Mouse (Mus musculus) forebrain, postnatal 0 days (tissue): ENCODE measurements around the gene Hspa4. TPM values are rescaled to one million over a fixed set of nuclear protein-coding genes. Genes with fewer than 3 reads are reported as not detected.

ENCODE experiments used
- ATAC-seq: fragments of 200-750 bp; cut with Nextera tagmentation; 2 replicates; pipeline ENCODE4 v1.8.0; 2017; ENCODE audit warnings: mild to moderate bottlenecking, moderate library complexity
- DNase-seq: peaks from one replicate; pipeline ENCODE4 v3.0.0-alpha.2; 2015
- H3K27ac ChIP-seq: fragments of 300-500 bp; sonication (generic); 2 replicates; pipeline ENCODE4 v1.5.1; 2014; ENCODE audit warnings: low read depth, mild to moderate bottlenecking, antibody characterized with exemption, low read length, moderate library complexity, mixed read lengths
- H3K27me3 ChIP-seq: fragments of 300-500 bp; sonication (generic); 2 replicates; pipeline ENCODE4 v1.6.1; 2014; ENCODE audit warnings: mild to moderate bottlenecking, low read length, mixed read lengths; ENCODE audit not compliant: insufficient read depth
- H3K36me3 ChIP-seq: fragments of 300-500 bp; sonication (generic); 2 replicates; pipeline ENCODE4 v1.6.1; 2014; ENCODE audit warnings: mild to moderate bottlenecking, moderate library complexity; ENCODE audit not compliant: insufficient read depth
- H3K4me1 ChIP-seq: fragments of 300-500 bp; sonication (generic); 2 replicates; pipeline ENCODE4 v1.6.1; 2014; ENCODE audit warnings: antibody characterized with exemption; ENCODE audit not compliant: insufficient read depth
- H3K4me2 ChIP-seq: fragments of 300-500 bp; sonication (generic); 2 replicates; pipeline ENCODE4 v1.6.1; 2014; ENCODE audit warnings: low read depth, mild to moderate bottlenecking, moderate library complexity
- H3K4me3 ChIP-seq: fragments of 300-500 bp; sonication (generic); 2 replicates; pipeline ENCODE4 v1.5.1; 2014; ENCODE audit warnings: low read depth, low read length, mixed read lengths
- H3K9ac ChIP-seq: fragments of 300-500 bp; sonication (generic); 2 replicates; pipeline ENCODE4 v1.6.1; 2014; ENCODE audit warnings: mild to moderate bottlenecking
- H3K9me3 ChIP-seq: fragments of 300-500 bp; sonication (generic); 2 replicates; pipeline ENCODE4 v1.6.1; 2016; ENCODE audit warnings: low read length
- CTCF ChIP-seq: sonication (generic); IDR thresholded peaks from 2 replicates; pipeline ENCODE4 v1.5.1; 2016; ENCODE audit warnings: antibody characterized with exemption, control low read depth, low read depth
- whole genome bisulfite sequencing: fragments of 180-500 bp; shearing (Covaris S2); extraction: QIAGEN DNeasy Blood & Tissue Kit; methylation state at CpG from one replicate; pipeline ENCODE4 v1.1.7; 2014; 5-methylcytosine and 5-hydroxymethylcytosine counted together
- polyA plus RNA-seq: library from polyadenylated mRNA; unstranded; fragments of >200 nt; fragmentation: Nextera tagmentation; extraction: Ambion mirVana; gene quantifications from 2 replicates; pipeline ENCODE4 v1.2.1, GENCODE M21; 2015
- total RNA-seq: library from RNA; depleted of rRNA; stranded (reverse); fragments of >200 nt; gene quantifications from 2 replicates; pipeline ENCODE4 v1.2.3, GENCODE M21; 2014

Hspa4 gene
- total and polyA plus RNA-seq, 2 experiments from 2014 or later: 46.9 to 138 TPM

- Histone ChIP-seq H3K27ac (no peak overlapping the region), H3K4me3 (no peak overlapping the region), H3K9me3 (no peaks in the 10 kb centered on the region), H3K4me2 (no peak overlapping the region), H3K27me3 (no peaks in the 10 kb centered on the region), H3K4me1 (no peaks in the 10 kb centered on the region), H3K36me3 (no peaks in the 10 kb centered on the region), H3K9ac (no peak overlapping the region)
- no peak for TF ChIP-seq CTCF
- peak; percentile 73 for ATAC-seq
- WGBS: 61% methylated on average over 12 of the region's 12 CpGs
- no peak for DNase-seq
These were observed 47.8 kb downstream of the Hspa4 start for GRCm38 (mm10) chr11:53252186-53253119.

GRCm38 (mm10) chr11:53250796-53251195, 49.5 kb downstream of the Hspa4 start:
- H3K4me1 ChIP-seq: no peaks in the 10 kb centered on the region
- H3K27ac ChIP-seq: no peak overlapping the region
- no peaks in the 10 kb centered on the region for H3K36me3 ChIP-seq
- no peak for TF ChIP-seq CTCF
- no peaks in the 10 kb centered on the region for H3K9me3 ChIP-seq
- no peak overlapping the region for H3K9ac ChIP-seq
- ATAC-seq (no peak), DNase-seq (no peak)
- no peaks in the 10 kb centered on the region for H3K27me3 ChIP-seq
- H3K4me2 ChIP-seq: no peak overlapping the region
- WGBS: 84% methylated on average over 14 of the region's 14 CpGs
- no peak overlapping the region for H3K4me3 ChIP-seq

GRCm38 (mm10) chr11:53249686-53250085, 50.6 kb downstream of the Hspa4 start:
- no peaks in the 10 kb centered on the region for H3K36me3 ChIP-seq
- no peaks in the 10 kb centered on the region for H3K9me3 ChIP-seq
- H3K27ac ChIP-seq: no peak overlapping the region
- H3K4me3 ChIP-seq: no peak overlapping the region
- no peak for TF ChIP-seq CTCF
- peak; percentile 38 for ATAC-seq
- no peak overlapping the region for H3K4me2 ChIP-seq
- no peak for DNase-seq
- H3K4me1 ChIP-seq: no peaks in the 10 kb centered on the region
- no peaks in the 10 kb centered on the region for H3K27me3 ChIP-seq
- WGBS: 52% methylated on average over 5 of the region's 5 CpGs
- H3K9ac ChIP-seq: no peak overlapping the region

- no peak for TF ChIP-seq CTCF
- Histone ChIP-seq H3K36me3 (no peaks in the 10 kb centered on the region), H3K4me1 (no peaks in the 10 kb centered on the region), H3K9ac (no peak overlapping the region), H3K27me3 (no peaks in the 10 kb centered on the region), H3K4me3 (no peak overlapping the region), H3K4me2 (no peak overlapping the region), H3K27ac (no peak overlapping the region), H3K9me3 (no peaks in the 10 kb centered on the region)
- ATAC-seq (no peak), DNase-seq (no peak)
- 72% methylated on average over 2 of the region's 2 CpGs for WGBS
These were observed 54.7 kb downstream of the Hspa4 start for GRCm38 (mm10) chr11:53245561-53245960.

- Histone ChIP-seq H3K27ac (no peak overlapping the region), H3K9ac (no peak overlapping the region), H3K4me1 (no peaks in the 10 kb centered on the region), H3K4me2 (no peak overlapping the region), H3K9me3 (no peaks in the 10 kb centered on the region), H3K36me3 (no peaks in the 10 kb centered on the region), H3K4me3 (no peak overlapping the region), H3K27me3 (no peaks in the 10 kb centered on the region)
- DNase-seq: no peak
- ATAC-seq: no peak
- WGBS: 41% methylated on average over 11 of the region's 11 CpGs
- TF ChIP-seq CTCF: peak; percentile 62
These were observed 57.1 kb downstream of the Hspa4 start for GRCm38 (mm10) chr11:53243199-53243598.

- H3K27ac ChIP-seq: no peak overlapping the region
- H3K4me3 ChIP-seq: no peak overlapping the region
- H3K9me3 ChIP-seq: no peaks in the 10 kb centered on the region
- no peak overlapping the region for H3K9ac ChIP-seq
- H3K36me3 ChIP-seq: no peaks in the 10 kb centered on the region
- TF ChIP-seq CTCF: no peak
- no peaks in the 10 kb centered on the region for H3K4me1 ChIP-seq
- 80% methylated on average over 9 of the region's 9 CpGs for WGBS
- H3K27me3 ChIP-seq: no peaks in the 10 kb centered on the region
- ATAC-seq (no peak), DNase-seq (no peak)
- H3K4me2 ChIP-seq: no peak overlapping the region
These were observed 66.7 kb downstream of the Hspa4 start for GRCm38 (mm10) chr11:53233590-53233989.

- no peak for DNase-seq
- no peak for TF ChIP-seq CTCF
These were observed 68.4 kb downstream of the Hspa4 start for GRCm38 (mm10) chr11:53231836-53232235.

More at GRCm38 (mm10) chr11:53231836-53232235, 68.4 kb downstream of the Hspa4 start:
- no peaks in the 10 kb centered on the region for H3K36me3 ChIP-seq
- no peaks in the 10 kb centered on the region for H3K27me3 ChIP-seq
- WGBS: 46% methylated on average over 5 of the region's 5 CpGs
- H3K4me2 ChIP-seq: no peak overlapping the region
- H3K9me3 ChIP-seq: no peaks in the 10 kb centered on the region
- no peak overlapping the region for H3K27ac ChIP-seq
- H3K4me1 ChIP-seq: no peaks in the 10 kb centered on the region
- no peak overlapping the region for H3K9ac ChIP-seq
- H3K4me3 ChIP-seq: no peak overlapping the region
- ATAC-seq: peak; percentile 43
